Mouse (Mus musculus) cerebellum, adult 9-11 months (tissue): ENCODE data around the gene Agrp.
"Not testable (repeated sequence)": the region's sequence is repeated elsewhere in the genome, so short reads cannot be mapped to it uniquely, and the experiment has no call there.

ENCODE experiments used
- DNase-seq: peaks from one replicate; pipeline ENCODE4 v3.0.0; 2022

Agrp gene

DNA sequence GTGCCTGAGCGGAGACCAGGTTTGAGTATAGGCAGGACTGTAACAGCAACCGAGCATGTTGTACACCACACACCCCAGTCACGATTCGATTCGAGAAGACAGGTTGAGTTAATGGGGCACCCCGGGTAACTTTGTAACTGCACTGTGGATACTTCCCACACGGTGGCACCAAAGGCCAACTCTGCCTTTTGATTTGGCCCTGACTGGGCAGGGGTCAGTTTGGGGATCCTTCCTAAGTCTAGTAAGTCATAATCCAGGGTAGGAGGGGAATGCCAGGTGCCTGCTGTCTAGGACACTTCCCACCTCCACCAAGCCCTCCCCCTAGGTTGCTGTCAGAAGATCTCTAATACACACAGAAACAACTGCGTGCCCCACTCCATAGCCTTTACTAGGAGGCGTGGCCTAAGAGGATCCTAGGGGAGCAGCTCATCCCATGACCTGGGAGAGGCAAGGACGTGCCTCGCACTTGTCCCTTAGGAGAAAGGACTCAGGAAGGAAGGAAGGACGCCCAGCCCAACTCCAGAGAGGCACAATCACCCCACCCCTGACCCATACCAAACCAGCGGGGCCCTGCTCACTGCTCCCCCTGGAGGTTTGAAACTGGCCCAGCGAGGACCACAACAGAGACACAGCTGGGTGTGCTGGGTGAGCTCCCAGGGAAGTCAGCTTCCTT, 40.7 kb downstream of the Agrp start:
- peak; percentile 57 for DNase-seq

DNA sequence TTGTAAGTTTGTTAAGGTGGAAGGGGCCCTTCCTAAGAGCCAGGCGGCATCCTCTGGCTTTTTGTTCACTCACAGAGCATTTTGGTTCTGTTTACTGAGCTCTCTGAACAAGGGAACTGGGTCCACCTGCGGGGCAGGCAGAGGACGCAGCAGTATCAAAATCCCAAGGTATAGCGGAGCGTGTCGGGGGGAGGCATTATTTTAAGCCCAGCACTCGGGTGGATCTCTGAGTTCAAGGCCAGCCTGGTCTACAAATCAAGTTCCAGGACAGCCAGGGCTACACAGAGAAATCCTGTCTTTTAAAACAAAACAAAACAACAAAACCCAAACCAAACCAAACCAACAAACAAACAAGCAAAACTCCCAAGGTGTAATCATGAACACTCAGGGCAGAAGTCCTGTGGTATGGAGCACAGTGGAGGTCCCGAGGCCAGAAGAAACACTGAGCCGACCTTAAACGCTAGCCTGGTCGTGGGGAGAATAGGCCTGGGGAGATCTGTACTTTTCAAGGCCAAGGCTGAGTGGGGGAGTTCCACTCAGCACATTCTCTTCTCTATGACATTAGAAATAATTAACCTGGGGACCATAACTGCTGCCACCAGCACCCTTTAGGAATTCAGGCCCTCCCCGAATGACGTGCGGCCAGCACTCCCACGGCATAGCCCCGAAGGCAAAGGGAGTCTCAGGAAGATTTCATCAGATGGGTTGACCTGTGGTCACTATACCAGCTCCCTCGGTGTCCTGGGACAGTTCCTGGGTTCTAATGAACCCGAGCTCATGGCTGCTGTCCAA, 42.5 kb downstream of the Agrp start:
- no peak for DNase-seq

DNA sequence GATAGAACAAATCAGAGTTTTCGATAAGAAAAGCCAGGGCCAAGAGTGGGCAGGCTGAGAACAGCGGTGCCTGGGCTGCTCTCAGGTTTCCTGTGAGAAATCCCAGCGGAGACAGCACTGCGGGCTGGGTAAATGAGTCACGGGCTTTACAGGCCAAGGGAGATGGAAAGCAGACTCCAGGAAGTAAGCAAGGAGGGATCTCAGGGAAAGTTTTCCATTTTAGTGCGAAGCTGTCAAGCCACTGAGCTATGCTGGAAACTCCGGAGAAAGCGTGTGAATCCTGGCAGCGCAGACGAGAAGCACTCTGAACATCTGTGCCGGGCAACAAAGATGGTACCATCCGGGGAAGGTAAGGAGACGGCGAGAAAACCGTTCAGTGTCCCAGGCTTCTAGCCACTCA, 43.3 kb downstream of the Agrp start:
- no peak for DNase-seq

DNA sequence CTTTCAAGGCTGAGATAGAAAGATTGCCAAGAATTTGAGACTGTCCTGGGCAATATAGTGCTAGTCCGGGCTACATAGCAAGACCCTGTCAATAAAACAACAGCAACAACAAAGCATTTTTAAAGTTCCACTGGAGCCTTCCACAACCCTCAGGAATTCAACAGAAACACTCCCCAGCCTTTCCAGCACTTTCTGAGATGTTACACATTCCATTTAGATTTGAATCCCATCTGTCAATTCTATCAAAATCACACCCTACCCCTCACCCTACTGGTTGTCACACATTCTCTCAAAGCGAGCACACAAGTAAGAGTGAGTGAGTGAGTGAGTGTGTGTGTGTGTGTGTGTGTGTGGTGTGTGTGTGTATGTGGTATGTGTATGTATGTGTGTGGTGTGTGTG, 44.8 kb downstream of the Agrp start:
- DNase-seq: no peak

DNA sequence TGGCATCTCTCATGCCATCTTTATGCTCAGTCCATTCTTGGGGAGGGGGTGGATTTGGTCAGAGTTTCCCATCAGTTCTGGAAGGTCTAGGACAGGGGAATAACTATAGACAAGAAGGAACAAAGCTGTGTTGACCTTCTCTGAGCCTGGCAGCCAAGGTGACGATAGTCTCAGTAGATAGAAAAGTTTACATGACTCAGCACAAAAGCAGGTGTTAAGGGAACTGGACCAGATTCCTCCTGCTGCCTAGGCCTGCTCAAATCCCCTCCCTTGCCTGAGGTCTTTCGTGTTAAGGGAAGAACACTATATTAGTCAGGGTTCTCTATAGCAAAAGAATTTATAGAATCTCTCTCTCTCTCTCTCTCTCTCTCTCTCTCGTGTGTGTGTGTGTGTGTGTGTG, 57.5 kb downstream of the Agrp start:
- no peak for DNase-seq

DNA sequence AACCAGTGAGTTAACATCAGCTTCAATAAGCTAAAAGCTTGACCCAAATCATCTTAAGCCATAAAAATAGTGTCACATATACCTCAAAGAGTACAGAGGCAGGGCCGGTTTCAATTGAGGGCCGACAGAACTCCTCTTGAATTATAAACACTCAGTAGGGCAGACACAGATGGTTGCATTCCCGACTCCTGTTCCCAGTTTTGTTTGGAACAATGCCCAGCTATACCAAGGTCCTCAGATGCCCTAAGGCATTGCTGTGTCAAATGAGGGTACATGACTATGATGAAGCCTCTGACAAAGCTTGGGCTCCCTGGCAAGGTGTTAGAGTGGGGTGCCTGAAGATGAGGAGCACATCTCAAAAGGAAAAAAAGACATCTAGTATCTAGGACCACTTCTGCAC, 61.7 kb downstream of the Agrp start:
- DNase-seq: no peak

DNA sequence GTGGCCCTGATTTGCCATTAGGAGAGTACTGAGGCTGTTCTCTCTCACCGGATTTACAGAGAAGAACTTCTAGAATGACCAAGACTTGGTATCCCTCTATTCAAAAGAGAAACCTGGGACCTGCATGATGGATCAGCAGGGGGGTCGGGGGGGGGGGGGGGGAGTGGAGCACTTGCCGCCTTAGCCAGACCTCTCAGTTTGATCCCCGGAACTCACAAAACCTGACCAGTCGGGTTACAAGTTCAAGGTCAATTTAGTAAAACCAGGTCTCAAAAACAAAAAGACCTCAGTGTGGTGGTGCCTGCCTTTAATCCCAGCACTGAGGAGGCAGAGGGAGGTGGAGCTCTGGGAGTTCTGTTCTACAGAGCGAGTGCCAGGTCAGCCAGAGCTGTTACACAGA, 62.5 kb downstream of the Agrp start:
- no peak for DNase-seq

DNA sequence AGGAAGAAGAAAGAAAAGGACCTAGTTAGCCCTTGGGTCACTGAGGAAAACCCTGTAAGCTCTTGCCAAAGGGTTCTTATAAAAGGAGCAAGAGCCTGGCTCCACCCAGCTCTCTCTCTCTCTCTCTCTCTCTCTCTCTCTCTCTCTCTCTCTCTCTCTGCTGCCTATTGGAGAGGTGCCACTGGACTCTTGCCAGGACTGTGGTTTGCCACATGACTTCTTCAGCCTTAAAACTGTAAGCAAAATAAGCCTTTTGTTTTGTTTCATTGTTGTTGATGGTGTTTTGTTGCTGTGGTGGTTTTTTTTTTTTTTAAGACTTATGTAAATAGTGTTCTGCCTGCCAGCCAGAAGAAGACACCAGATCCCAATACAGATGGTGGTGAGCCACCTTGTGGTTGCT, 63.8 kb downstream of the Agrp start:
- no peak for DNase-seq

DNA sequence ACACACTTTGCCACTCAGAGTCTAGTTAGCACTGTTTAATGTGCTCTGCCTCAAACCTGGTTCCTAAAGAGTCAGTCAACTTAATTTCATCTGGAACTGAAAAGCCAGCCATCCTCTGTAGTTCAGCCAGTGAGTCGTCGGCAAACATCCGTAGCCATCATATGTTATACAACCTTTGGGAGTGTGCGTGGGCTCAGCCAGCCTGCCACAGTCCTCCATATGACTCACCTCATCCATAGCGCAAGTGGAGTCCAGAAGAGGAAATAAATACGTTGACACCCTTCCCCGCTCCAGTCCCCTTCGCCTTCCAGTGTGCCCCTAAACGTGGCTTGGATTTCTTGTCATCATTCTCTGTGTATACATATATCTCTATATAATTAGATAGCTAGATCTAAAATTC, 65.4 kb downstream of the Agrp start:
- DNase-seq: no peak

DNA sequence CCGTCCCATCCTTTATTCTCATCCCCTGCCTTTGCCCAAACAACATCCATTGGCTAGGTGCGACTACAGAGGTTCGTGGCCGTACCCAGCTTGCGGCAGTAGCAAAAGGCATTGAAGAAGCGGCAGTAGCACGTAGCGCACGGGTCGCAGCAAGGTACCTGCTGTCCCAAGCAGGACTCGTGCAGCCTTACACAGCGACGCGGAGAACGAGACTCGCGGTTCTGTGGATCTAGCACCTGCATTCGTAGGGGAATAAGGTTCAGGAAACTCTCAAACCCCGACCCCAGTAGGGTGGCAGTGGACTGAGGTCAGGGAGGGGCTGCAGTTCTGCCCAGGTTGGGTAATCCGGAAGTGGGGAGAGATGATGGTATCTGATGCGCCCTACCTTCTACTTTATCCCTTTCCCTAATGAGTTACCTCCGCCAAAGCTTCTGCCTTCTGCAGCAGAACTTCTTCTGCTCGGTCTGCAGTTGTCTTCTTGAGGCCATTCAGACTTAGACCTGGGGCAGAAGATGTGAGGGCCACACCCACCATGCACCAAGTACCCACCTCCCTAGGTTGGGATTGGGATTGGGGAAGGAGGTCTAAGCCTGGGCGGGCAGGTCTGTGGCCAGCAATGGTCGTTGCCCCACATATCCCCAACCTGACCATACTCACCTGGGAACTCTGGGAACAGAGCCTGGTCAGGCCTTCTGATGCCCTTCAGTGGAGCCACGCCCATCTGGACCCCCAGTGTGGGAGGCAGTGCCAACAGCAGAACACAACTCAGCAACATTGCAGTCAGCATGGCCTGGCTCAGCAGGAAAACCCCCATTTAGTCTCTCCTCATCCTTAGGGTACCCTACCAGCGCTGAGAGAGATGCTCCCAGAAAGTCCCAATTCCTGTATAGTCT, 70.2 kb downstream of the Agrp start:
- peak; percentile 67 for DNase-seq

DNA sequence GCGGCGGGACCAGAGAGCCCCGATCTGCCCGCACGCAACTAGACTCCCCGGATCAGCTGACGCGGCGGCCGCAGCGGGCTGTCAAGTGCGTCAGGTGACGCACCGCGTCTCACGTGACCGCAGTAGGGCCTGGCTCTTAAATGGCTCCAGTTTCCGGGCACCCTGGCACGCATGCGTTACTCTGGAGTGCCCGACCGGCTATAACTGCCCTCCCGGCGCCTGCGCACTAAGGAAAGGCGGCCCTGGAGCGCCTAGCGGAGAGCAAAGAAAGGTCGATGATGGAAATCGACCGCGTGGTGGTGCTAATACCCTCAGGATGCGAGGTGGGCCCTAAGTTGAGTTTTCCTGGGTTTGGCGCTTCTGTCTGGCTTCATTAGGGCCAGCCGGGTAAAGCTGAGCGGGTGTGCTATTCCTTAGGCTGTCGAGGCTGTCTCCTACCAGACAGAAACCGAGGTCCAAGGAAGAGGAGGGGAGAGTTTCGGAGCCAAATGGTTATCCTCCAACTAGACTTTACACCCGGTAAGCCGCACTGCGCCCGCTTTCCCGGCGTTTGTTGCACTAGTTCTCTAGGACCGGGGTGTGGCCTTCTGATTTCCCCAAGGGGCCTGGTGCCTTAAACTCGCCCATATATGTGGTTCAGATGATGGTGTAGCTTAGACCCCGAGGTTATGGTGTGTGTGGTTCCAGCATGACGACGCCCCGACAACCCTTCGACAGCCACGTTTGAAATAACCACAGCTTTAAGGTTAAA, 71.1 kb downstream of the Agrp start, which contains the start of gene Atp6v0d1:
Gene Atp6v0d1 (minus strand): TSS at position 96 of the 751 bp plus-strand sequence.
- DNase-seq: peak; percentile 100

DNA sequence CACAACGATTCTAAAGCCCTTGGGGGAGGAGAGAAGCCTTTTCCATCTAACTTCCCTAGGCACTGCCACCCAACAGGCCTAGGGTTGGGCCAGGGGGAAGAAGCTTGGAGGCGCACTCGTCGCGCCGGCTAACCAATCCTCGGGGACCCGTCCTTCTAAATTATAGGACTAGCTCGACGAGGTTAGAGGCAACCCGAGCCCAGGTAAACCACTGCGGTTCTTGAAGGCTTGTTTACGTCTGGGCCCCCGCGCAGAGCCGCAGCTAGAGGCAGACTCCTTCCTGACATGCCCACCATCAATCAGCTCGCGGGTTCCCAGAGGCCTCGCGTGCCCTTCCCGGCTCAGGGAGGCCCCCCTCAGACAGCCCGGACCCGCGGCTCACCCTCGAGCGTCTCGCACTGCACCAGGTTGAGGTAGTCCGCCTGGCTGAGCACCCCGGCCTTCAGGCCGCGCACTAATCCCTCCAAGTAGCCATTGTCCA, 71.8 kb downstream of the Agrp start:
- no peak for DNase-seq

DNA sequence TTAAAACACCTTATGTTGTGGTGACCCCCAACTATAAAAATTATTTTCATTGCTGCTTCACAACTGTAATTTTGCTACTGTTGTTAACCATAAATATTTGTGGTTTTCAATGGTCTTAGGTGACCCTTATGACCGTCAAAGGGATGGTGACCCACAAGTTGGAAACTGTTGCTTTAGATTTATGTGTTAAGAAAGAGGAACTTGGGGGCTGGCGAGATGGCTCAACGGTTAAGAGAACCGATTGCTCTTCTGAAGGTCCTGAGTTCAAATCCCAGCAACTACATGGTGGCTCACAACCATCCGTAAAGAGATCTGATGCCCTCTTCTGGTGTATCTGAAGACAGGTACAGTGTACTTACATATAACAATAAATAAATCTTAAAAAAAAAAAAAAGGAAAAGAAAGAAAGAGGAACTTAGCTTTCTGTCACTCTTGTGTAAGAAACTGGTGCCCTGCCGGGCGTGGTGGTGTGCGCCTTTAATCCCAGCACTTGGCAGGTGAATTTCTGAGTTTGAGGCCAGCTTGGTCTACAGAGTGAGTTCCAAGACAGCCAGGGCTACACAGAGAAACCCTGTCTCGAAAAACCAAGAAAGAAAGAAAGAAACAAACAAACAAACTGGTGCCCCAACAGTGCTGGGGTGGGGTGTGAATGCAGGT, 72.5 kb downstream of the Agrp start:
- not testable (repeated sequence) for DNase-seq

DNA sequence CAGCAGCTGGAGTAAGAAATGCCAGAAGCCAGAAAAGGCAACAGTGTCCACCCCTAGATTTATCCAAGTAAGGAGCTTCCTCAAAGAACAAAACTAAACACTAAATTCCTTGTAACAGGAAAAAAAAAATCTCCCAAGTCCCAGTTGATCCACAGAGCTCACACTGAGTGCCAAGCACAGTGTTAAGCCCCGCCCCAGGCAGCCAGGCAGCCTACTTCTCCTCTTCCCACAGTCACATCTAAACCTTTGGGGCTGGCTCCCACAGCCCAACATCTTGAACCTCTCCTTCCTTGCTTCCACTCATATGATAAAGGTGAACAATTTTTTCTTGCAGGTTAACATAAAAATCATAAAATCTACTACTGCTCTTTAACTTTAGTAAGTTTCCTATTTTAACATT, 73.3 kb downstream of the Agrp start:
- DNase-seq: no peak

DNA sequence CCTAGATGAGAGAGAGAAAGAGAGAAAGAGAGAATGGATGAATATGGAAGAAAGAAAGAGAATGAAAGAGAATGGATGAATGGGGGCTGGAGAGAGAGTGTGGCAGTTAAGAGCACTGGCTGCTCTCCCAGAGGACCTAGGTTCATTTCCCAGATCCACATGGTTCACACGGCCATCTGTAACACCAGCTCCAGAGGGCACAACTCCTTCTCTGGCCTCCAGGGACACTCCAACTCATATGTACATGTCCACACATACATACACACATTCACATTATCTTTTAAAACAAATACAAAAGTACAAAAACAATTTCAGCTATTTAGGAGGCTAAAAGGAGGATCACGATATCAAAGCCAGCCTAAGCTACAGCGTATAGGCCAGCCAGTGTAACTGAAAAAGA, 74.3 kb downstream of the Agrp start:
- DNase-seq: no peak

DNA sequence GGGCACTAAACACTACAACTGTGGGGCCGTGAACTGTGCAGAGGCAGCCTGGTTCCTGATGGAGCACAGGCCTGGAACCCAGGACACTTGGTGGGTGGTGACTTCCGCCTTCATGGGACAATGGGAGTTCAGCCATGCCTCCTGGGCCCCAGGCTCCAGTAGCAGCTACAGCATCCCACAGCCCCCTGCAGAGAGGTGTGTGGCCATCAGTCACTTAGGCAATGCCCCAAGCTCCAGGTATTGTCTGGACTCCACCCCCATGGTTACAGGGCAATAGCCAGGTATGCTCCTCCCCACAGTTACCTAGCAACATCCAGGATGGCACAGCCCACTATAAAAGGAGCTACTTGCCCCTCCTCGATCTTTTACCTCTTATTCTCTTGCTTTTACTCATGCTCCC, 82.0 kb downstream of the Agrp start:
- no peak for DNase-seq

DNA sequence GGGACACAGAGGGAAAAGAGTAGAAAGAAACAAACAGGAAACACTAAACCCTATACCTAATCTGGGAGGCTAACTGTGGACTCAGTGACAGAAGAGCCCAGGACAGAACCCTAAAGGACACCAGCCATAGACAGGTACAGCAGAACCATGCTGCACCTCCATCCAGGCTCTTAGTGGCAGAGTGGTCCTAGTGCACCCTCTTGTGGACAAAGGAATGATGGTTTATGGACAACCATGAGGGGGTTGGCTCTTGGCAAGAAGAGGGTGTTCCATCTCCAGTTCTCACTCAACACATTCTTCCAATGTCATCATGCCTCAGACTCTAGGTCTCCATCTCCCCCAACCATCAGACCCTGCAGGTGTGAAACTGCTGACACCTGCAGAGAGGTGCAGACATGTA, 83.1 kb downstream of the Agrp start:
- peak; percentile 78 for DNase-seq

DNA sequence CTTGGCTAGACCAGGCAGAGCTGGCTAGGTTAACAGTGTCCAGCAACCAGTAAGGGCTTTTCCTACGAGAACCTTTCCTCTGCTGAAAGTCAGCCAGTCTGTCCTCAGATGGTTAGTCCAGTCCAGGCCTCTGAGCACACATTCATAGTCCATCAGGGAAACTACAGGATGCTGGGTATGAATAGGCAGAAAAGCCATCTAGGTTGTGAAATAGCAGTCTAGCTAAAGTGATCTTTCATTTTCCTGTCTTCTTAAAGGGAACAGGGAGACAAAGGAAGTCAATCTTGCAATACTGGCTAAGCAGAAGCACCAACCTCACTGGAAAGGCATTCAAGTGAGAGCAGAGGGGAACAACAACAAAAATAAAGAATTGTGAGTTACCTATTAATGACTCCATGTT, 84.4 kb downstream of the Agrp start:
- DNase-seq: no peak

DNA sequence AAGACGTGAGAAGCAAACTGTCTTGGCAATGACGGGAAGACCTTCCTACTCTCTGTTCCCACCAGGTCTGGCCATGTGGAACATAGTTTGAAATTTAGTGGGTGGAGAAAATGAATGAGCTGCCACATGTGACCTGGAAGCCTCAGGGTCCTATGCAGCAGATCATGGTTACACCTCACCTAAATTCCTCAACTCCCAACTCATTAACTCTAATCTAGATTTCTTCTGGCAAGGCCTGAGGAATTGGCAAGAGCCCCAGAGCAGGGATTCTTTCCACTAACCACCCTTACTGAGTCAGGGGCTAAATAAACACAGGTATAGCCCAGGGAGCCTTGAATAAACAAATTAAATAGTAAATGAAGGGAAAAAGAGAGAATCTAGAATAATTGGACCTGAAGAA, 85.2 kb downstream of the Agrp start:
- DNase-seq: no peak

DNA sequence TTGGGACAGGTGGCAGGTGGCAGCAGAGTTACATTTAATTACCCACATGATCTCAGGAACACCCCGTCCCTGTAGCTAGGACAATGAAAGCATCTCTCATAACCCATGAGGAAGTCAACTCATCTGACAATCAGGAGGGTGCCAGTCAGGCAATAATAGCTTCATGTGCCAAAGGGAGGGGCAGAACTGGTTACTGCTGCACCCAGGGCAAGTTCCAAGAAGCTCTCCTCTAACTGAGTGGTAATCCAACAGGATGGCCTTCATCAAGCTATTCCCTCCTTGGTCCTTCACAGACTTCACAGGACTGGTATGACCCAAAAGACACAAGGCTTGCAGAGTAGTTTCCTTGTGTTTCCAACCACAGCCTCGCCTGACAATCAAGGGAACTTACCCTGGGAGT, 87.1 kb downstream of the Agrp start:
- no peak for DNase-seq

DNA sequence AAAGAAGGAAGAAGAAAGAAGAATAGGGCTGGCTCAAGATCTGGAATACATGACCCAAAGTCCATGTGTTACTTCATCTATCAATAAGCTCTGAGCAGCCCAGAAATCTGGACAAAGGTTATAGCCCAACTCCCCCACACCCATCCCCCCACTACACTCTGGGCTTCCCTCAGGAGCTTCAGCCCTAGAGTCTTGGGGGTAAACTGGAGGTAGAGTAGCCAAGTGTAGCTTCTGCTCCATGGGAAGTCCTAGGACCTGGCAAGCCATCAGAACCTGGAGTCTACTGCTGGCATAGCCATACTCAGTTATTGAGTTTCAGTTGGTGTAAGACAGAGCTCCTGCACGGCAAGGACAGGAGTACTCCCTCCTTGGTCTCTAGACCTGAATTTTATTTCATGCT, 87.7 kb downstream of the Agrp start:
- DNase-seq: no peak
